Mouse (Mus musculus): ENCODE measurements at regions not wholly inside any gene's neighbourhood (a gene's known extent, or its start where the extent isn't known, plus 50 kb on each side); places are given as distances from the start of the nearest gene placed in this dataset.

DNA sequence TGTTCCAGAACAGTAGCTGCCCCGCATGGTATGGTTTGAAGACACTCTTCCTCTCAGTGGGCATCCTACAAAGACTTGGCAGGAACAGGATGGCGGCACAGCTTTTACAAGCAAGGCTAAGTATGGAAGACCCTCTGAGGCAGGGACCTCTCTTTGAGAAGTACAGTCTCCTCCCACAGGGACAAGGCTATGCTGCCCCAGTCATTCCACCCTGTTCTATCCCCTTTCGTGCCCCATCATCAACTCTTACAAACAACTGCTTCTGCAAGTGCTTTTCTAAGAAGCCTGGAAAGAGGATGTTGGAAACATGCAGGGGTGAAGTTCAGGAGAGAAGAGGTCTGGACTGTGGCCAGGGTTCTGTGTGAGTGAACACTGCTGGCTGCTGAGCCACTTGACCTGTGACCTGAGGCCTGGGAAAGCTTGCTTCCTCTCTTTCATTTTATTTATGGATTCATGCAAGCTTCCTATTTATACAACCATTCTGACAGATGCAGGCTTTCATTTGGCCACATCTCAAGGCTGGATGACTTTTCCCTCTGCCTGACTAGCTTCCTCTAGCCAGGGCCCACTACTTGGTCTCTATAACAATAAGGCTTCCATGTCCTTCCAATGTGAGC, 107.1 kb upstream of the Nck2 start:
- WGBS, result 87% methylated on average over 3 of the region's 3 CpGs
- H3K9me3 ChIP-seq (ENCODE audit: low read length), result no peaks in the 10 kb centered on the region
- no peak overlapping the region for H3K27ac ChIP-seq (ENCODE audit: low read depth, low read length)

DNA sequence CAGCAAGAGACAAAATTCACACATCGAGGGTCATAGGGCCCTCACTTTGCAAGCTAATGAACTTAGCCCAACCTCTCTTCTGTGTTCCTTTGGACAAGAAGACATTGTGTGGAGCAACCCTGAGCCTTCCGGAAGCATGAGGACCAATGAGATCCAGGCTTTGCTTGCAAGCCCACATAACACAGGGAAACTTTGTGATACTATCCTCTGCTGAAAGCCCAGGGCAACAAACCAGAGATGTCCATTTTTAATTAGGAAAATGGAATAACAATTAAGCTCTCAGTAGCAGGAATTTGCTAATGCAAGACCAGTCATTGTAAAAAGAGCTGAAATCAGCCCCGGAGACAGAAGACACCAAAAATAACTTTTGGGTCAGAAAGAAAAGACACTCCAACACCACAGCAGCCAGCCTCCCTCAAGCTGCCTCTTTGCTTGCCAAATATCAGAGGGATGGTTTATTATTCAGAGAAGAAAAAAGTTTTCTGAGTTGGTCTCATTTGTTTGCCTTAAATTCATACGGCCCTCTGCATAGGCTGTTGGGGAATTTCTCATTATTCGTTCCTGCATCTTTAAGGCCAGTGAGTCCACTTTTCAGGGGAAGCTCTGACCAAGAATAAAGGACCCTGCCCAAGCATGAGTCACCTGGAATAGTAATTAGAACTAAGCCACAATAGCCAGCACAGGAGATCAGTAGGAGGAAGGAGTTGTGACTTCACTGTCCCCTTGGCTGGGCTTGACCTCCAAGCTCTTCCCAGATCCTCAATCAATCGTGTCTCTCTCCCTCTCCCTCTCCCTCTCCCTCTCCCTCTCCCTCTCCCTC, 106.1 kb upstream of the Nck2 start:
- H3K27me3 ChIP-seq (ENCODE audit: insufficient read depth, low read length), result no peaks in the 10 kb centered on the region
- H3K4me3 ChIP-seq (ENCODE audit: low read depth, low read length), result no peak overlapping the region
- no peak overlapping the region for H3K9ac ChIP-seq
- 54% methylated on average over 6 of the region's 6 CpGs for WGBS
- ATAC-seq (no peak), DNase-seq (no peak)
- TF ChIP-seq CTCF (IDR thresholded peaks at IDR 0.05; ENCODE audit: low read depth), result no peak
- no peaks in the 10 kb centered on the region for H3K4me1 ChIP-seq (ENCODE audit: insufficient read depth)
- no peaks in the 10 kb centered on the region for H3K9me3 ChIP-seq (ENCODE audit: low read length)
- H3K4me2 ChIP-seq (ENCODE audit: low read depth), result no peak overlapping the region
- H3K36me3 ChIP-seq (ENCODE audit: insufficient read depth), result no peaks in the 10 kb centered on the region
- no peak overlapping the region for H3K27ac ChIP-seq (ENCODE audit: low read depth, low read length)

More for the DNA sequence above, 107.1 kb upstream of the Nck2 start:
- DNase-seq (no peak), ATAC-seq (no peak)
- Histone ChIP-seq H3K27me3 (ENCODE audit: insufficient read depth, low read length) (no peaks in the 10 kb centered on the region), H3K4me3 (ENCODE audit: low read depth, low read length) (no peak overlapping the region), H3K4me2 (ENCODE audit: low read depth) (no peak overlapping the region), H3K36me3 (ENCODE audit: insufficient read depth) (no peaks in the 10 kb centered on the region), H3K9ac (no peak overlapping the region), H3K4me1 (ENCODE audit: insufficient read depth) (no peaks in the 10 kb centered on the region)
- no peak for TF ChIP-seq CTCF (IDR thresholded peaks at IDR 0.05; ENCODE audit: low read depth)

DNA sequence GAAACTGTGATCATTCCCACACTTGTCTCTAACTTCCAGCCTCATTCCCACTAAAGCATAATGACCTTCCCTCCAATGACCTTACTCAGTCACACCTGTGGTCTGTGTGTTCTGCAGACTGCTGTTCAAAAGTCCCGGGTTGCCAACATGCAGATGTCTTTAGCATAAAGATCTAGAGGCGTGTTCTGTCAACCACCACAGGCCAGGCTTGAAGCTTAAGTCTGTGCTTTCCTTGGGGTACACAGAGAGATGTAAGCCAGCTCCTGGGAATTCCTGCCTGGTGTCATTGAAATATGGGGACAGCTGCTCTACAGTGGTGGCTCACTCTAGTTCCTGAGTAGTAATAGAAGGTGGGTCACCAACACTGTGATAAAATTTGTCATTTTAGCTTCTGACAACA, 101.5 kb upstream of the Nck2 start:
- Histone ChIP-seq H3K4me2 (ENCODE audit: low read depth) (no peak overlapping the region), H3K27me3 (ENCODE audit: insufficient read depth, low read length) (no peaks in the 10 kb centered on the region), H3K4me3 (ENCODE audit: low read depth, low read length) (no peak overlapping the region), H3K9ac (no peak overlapping the region), H3K9me3 (ENCODE audit: low read length) (no peaks in the 10 kb centered on the region), H3K36me3 (ENCODE audit: insufficient read depth) (no peaks in the 10 kb centered on the region), H3K4me1 (ENCODE audit: insufficient read depth) (no peaks in the 10 kb centered on the region), H3K27ac (ENCODE audit: low read depth, low read length) (no peak overlapping the region)
- no peak for DNase-seq
- no peak for TF ChIP-seq CTCF (IDR thresholded peaks at IDR 0.05; ENCODE audit: low read depth)
- WGBS, result 91% methylated on average over 2 of the region's 2 CpGs
- ATAC-seq, result no peak

DNA sequence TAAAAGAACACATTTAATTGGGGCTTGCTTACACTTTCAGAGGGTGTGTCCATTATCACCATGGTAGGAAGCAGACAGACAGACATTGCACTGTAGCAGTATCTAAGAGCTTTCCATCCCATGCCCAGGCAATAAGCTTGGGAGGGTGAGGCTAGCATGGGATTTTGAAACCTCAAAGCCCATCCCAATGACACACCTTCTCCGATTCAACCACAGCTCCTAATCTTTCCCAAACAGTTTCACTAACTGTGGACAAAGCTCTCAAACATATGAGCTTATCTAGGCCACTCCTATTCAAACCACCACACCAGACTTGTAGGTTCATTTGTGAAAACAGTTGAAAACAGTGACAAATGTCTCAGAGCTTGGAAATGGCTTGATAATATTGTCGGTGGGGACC, 101.0 kb upstream of the Nck2 start:
- no peak for ATAC-seq
- H3K27ac ChIP-seq (ENCODE audit: low read depth, low read length), result no peak overlapping the region
- H3K4me3 ChIP-seq (ENCODE audit: low read depth, low read length), result no peak overlapping the region
- H3K27me3 ChIP-seq (ENCODE audit: insufficient read depth, low read length), result no peaks in the 10 kb centered on the region
- 94% methylated on average over 2 of the region's 2 CpGs for WGBS
- no peaks in the 10 kb centered on the region for H3K4me1 ChIP-seq (ENCODE audit: insufficient read depth)
- DNase-seq, result no peak
- H3K9ac ChIP-seq, result no peak overlapping the region
- H3K4me2 ChIP-seq (ENCODE audit: low read depth), result no peak overlapping the region
- H3K36me3 ChIP-seq (ENCODE audit: insufficient read depth), result no peaks in the 10 kb centered on the region
- TF ChIP-seq CTCF (IDR thresholded peaks at IDR 0.05; ENCODE audit: low read depth), result no peak
- no peaks in the 10 kb centered on the region for H3K9me3 ChIP-seq (ENCODE audit: low read length)

DNA sequence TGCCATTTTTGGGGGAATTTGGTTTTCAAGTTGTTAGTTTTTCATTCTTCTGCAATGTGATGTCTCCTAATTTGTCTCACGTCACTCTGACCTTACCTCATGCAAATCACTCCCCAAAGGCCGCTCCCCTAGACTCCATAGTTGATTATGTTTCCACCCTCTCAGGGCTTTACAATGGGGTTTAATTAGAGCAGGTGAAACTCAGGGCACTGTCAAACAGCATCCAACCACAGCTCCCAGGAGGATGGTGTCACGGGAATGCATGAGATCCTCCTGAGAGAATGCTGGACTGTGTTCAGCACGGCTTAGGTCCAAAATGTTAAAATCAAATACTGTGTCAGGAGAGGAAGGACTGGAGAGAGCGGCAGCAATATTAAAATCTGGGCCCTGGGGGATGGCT, 100.4 kb upstream of the Nck2 start:
- TF ChIP-seq CTCF (IDR thresholded peaks at IDR 0.05; ENCODE audit: low read depth), result no peak
- DNase-seq, result no peak
- Histone ChIP-seq H3K27me3 (ENCODE audit: insufficient read depth, low read length) (no peaks in the 10 kb centered on the region), H3K9me3 (ENCODE audit: low read length) (no peaks in the 10 kb centered on the region), H3K4me2 (ENCODE audit: low read depth) (no peak overlapping the region), H3K4me1 (ENCODE audit: insufficient read depth) (no peaks in the 10 kb centered on the region), H3K27ac (ENCODE audit: low read depth, low read length) (no peak overlapping the region), H3K4me3 (ENCODE audit: low read depth, low read length) (no peak overlapping the region), H3K36me3 (ENCODE audit: insufficient read depth) (no peaks in the 10 kb centered on the region), H3K9ac (no peak overlapping the region)
- no peak for ATAC-seq
- WGBS, result 68% methylated on average over 5 of the region's 5 CpGs

DNA sequence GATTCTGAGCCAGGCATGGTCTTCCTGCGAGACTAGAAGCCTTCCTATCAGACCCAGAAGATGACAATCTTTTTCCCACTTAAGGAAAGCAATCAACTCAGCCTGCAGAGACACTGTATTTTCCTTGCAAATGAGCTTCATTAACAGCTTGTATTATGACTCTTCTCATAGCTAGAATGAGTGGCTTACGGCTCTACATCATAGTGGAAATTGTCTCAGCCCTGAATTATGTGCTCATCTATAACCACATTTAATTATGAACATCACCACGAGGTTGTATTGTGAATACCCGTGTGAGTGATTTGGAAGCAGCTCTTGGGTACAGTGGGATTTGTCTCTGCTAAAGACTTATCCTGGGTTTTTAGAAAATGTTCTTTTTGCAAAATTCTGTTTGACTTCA, 97.2 kb upstream of the Nck2 start:
- ATAC-seq (peak; percentile 60), DNase-seq (no peak)
- Histone ChIP-seq H3K9me3 (ENCODE audit: low read length) (no peaks in the 10 kb centered on the region), H3K4me3 (ENCODE audit: low read depth, low read length) (no peak overlapping the region), H3K27me3 (ENCODE audit: insufficient read depth, low read length) (no peaks in the 10 kb centered on the region), H3K36me3 (ENCODE audit: insufficient read depth) (no peaks in the 10 kb centered on the region), H3K4me2 (ENCODE audit: low read depth) (no peak overlapping the region), H3K9ac (no peak overlapping the region), H3K27ac (ENCODE audit: low read depth, low read length) (no peak overlapping the region), H3K4me1 (ENCODE audit: insufficient read depth) (no peaks in the 10 kb centered on the region)
- no peak for TF ChIP-seq CTCF (IDR thresholded peaks at IDR 0.05; ENCODE audit: low read depth)
- WGBS, result 61% methylated on average over 4 of the region's 4 CpGs

DNA sequence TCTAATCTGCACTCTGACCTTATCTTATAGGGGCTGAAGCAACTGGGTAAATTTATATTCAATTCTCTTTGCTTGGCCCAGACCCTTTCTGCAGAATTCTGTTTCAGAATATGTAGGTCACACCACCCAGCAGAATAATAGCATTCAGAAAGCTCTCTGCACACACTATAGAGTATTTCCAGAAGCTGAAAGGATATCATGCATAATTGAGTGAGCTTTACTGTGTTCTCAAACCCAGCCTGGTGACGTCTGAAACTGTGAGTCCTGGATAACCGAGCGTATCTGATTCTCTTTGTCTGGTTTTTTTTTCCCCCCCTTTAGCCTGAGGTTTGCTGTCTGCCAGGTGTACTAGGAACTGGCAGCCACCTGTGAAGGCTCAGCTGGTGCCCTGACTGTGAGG, 94.4 kb upstream of the Nck2 start:
- no peaks in the 10 kb centered on the region for H3K9me3 ChIP-seq (ENCODE audit: low read length)
- no peaks in the 10 kb centered on the region for H3K4me1 ChIP-seq (ENCODE audit: insufficient read depth)
- DNase-seq, result no peak
- H3K27me3 ChIP-seq (ENCODE audit: insufficient read depth, low read length), result no peaks in the 10 kb centered on the region
- ATAC-seq, result no peak
- no peaks in the 10 kb centered on the region for H3K36me3 ChIP-seq (ENCODE audit: insufficient read depth)
- H3K4me3 ChIP-seq (ENCODE audit: low read depth, low read length), result no peak overlapping the region
- TF ChIP-seq CTCF (IDR thresholded peaks at IDR 0.05; ENCODE audit: low read depth), result no peak
- WGBS, result 28% methylated on average over 3 of the region's 3 CpGs
- H3K27ac ChIP-seq (ENCODE audit: low read depth, low read length), result no peak overlapping the region
- H3K4me2 ChIP-seq (ENCODE audit: low read depth), result no peak overlapping the region
- no peak overlapping the region for H3K9ac ChIP-seq
